Mouse (Mus musculus) ES-Bruce4 (cell line): ENCODE data around the gene Sgip1.

Source experiments
- CTCF ChIP-seq: IDR thresholded peaks from one replicate; pipeline ENCODE4 v1.8.1; 2011; ENCODE audit warnings: low read depth, low read length
- POLR2A ChIP-seq: IDR thresholded peaks from one replicate; pipeline ENCODE4 v1.8.1; 2011; ENCODE audit warnings: low read length; ENCODE audit not compliant: insufficient read depth

GRCm38 (mm10) chr4:102862751-102863710, 121.9 kb downstream of the Sgip1 start:
- TF ChIP-seq CTCF (no peak), POLR2A (no peak)
